Mouse (Mus musculus): ENCODE results near the gene Hnrnpa0. TPM values are rescaled to one million over a fixed set of nuclear protein-coding genes. Genes with fewer than 3 reads are reported as not detected.

Gene Hnrnpa0
- 228 and 585 TPM in 2 replicates for polyA plus RNA-seq (2012; ENCODE audit: low replicate concordance)

GRCm38 (mm10) chr13:58128396-58128767 lies at the start of gene Hnrnpa0:
Gene Hnrnpa0, minus strand, starts transcription at chr13:58128556.

GRCm38 (mm10) chr13:58157447-58158098 lies 29.2 kb upstream of the Hnrnpa0 start, which contains the start of gene Idnk:
Gene Idnk, plus strand, starts transcription at chr13:58157649.

GRCm38 (mm10) chr13:58113061-58113900 lies 15.1 kb downstream of the Hnrnpa0 start, which contains the start of gene Klhl3:
Gene Klhl3, minus strand, starts transcription at chr13:58113592.

Other genes starting within 250 kb of the Hnrnpa0 start
- gene Spock1, start 220.2 kb downstream of the Hnrnpa0 start, polyA plus RNA-seq (2012; ENCODE audit: low replicate concordance): not detected in 2 replicates
- 0.35 and 0.52 TPM in 2 replicates for gene Klhl3, start 15.0 kb downstream of the Hnrnpa0 start, polyA plus RNA-seq (2012; ENCODE audit: low replicate concordance)
- 25.0 and 31.6 TPM in 2 replicates for gene Idnk, start 29.1 kb upstream of the Hnrnpa0 start, polyA plus RNA-seq (2012; ENCODE audit: low replicate concordance)
- gene Ubqln1, start 87.1 kb upstream of the Hnrnpa0 start, polyA plus RNA-seq (2012; ENCODE audit: low replicate concordance): 60.1 and 67.2 TPM in 2 replicates
- gene Gkap1, start 147.1 kb upstream of the Hnrnpa0 start, polyA plus RNA-seq (2012; ENCODE audit: low replicate concordance): 2.3 and 3.6 TPM in 2 replicates
- not detected in 2 replicates for gene Kif27, start 230.6 kb upstream of the Hnrnpa0 start, polyA plus RNA-seq (2012; ENCODE audit: low replicate concordance)